Mouse (Mus musculus) urinary bladder, adult 2 months (tissue): Measurements from ENCODE around the gene Rundc3a. TPM values are rescaled to one million over a fixed set of nuclear protein-coding genes. Genes with fewer than 3 reads are reported as not detected.
"Not testable (repeated sequence)": the region's sequence is repeated elsewhere in the genome, so short reads cannot be mapped to it uniquely, and the experiment has no call there.

Experiments
- DNase-seq: peaks from one replicate; pipeline ENCODE4 v3.0.0; 2022; ENCODE audit warnings: low spot score
- polyA plus RNA-seq: library from polyadenylated mRNA; depleted of rRNA; stranded (reverse); fragments of >200 nt; gene quantifications from 2 replicates; pipeline ENCODE4 v1.2.3, GENCODE M21; 2012

The Rundc3a gene
- polyA plus RNA-seq, 1 experiment, result 1.4 TPM

- DNase-seq, result no peak
Observed at GRCm38 (mm10) chr11:102367504-102368280, 25.5 kb upstream of the Rundc3a start.

GRCm38 (mm10) chr11:102368347-102368746 lies 24.9 kb upstream of the Rundc3a start:
- DNase-seq, result no peak

DNA sequence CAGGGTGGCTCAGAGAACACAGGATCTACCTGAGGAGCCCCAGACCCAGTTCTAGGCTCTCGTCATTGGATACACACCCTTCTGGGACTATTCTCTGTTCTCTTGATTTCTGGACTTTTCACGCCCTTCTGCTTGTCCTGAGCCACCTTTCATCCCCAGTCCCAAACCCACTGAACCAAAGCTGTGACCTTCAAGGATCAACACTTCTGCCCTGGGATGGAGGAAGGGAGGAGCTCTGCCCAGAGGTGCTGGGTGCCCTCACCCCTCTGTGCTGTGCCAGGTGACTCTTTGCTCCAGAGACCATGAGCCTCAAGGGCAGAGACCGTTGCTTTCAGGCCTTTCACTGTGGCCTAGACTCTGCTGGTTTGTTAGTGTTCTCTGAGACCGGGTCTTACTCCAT lies 23.9 kb upstream of the Rundc3a start:
- no peak for DNase-seq

DNA sequence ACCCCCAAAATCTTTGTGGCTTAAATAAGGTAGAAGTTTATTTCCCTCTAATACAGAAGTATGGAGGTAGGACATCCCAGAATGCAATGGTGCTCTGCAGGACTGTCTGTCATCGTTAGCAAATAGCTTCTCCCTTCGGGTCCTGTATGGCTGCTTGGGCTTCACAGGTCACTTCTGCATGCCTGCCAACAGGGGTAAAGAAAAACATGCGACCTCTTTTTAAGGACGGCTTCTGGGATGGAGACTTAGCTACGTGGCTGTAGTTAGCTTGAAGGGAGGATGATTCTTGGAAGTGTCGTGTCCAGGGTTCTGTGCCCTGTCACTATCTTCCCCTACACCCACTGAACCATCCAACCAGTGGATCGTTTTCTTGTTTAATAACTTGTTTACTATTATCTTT lies 22.9 kb upstream of the Rundc3a start:
- DNase-seq, result no peak

GRCm38 (mm10) chr11:102371926-102372685 lies 21.1 kb upstream of the Rundc3a start:
- no peak for DNase-seq

DNA sequence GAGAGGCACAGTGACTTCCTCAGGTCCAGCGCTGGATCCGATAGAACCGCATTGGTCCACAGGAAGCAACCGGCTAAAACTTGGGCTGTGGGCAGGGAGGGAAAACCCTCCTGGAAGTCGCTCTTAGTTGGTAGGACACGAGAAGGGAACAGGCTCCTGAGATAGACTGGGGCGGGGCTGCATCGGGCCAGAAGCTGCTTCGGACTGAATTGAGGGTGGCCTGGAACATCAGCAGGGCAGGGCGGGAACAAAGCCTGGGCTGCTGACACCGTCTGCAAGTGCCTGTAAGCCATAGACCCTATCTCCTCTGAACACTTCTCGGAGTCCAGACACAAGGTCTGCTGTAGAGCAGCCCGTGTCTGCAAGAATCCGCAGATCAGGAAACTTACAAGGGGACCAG lies 20.3 kb upstream of the Rundc3a start:
- DNase-seq, result no peak

- DNase-seq, result no peak
Observed at GRCm38 (mm10) chr11:102373646-102374045, 19.6 kb upstream of the Rundc3a start.

- DNase-seq, result no peak
Observed at GRCm38 (mm10) chr11:102374108-102374725, 19.0 kb upstream of the Rundc3a start.

DNA sequence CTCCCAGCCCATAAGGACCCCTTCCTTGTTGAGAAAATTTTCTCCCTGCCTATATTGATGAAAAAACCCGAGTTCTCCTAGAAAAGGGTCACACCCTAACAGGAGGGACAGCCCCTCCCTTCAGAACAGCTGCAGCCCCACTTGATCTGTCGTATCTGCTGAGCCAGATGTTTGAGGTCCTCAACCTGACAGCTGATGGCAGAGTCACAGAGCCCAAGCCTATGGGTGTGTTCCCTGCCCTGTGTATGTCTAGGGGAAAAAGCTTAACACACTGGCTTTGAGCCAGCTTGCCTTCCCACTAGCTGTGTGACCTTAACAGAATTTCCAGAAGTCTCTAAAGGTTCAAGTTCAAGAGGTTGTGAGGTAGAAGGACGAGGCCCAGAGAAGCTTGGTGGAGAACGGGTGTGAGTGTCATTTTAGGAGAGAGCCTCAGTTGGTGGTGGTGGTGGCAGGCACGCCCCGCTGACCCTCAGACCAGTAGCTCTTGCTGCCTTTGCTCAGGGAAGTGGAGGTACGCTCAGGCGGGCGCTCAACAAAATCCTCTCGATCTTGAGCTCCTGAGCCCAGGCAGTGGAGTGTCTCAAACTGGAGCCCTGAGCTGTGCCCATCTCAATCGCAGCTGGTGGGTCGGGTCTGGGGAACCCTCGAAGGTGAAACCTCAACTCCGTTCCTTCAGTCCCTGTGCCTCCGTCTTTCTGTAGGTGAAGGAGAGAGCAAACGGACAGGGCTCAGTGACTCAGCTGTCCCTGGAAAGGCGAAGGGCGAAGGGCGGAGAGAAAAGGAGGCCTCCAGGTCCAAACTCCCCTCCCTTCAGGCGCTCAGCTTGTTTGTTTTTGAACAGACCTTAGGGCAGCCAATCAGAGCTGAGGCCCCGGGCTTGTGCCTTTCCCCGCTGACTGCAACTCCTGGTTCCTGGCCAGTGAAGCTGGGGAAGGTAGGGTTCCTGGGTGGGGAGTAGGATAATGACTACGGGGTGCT lies 17.7 kb upstream of the Rundc3a start:
- DNase-seq, result peak; percentile 26

GRCm38 (mm10) chr11:102376196-102376835 lies 16.9 kb upstream of the Rundc3a start:
- DNase-seq, result no peak

DNA sequence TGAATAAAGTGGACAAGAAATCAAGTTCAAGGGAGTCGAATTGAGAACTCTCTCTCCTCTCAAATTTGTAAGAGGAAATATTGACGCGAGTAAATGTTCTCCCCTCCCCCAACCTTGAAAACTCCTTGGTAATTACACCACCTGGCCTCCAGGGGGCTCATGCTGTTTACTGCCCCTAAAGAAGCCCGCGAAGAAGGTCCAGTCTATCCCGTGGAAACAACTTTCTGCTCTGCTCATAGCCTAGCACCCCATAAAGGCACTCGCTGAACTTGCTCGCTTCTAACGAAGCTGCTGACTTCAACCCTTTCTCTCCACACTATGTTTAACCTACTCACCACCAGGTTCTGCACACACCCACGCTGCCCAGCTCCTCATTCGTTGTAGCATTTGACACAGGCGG lies 16.0 kb upstream of the Rundc3a start:
- peak; percentile 13 for DNase-seq

DNA sequence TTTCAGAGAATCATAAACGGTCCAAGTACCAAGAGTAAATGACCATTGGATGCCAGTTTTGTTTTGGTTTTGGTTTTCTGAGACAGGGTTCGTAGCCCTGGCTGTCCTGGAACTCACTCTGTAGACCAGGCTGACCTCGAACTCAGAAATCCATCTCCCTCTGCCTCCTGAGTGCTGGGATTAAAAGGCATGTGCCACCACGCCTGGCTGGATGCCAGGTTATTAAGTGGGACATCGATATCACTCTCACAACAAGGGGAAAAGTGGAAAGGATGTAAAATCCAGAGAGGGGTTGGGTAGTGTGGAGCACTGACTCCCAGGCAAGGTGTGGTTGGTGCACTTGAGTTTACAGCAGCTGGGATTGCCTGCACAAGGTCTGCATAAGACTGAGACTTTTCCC lies 13.1 kb upstream of the Rundc3a start:
- DNase-seq, result peak; percentile 13

GRCm38 (mm10) chr11:102381341-102382100 lies 11.7 kb upstream of the Rundc3a start:
- DNase-seq, result peak; percentile 12

DNA sequence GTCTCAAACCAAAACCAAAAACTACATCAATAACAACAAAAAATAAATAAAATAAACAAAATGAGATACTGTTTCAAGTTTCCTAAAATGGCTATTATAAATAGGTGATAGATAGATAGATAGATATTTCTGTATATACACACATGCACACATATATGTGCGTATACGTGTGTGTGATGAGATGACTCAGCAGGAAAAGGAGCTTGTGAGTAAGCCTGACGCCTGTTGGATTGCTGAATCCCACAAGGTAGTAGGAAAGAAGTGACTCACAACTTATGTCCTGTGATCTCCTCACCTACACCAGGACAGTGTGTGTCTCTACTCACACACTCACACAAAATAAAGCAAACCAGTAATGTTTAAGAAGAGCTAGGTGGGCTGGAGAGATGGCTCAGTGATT lies 10.4 kb upstream of the Rundc3a start:
- no peak for DNase-seq

- peak; percentile 10 for DNase-seq
Observed at GRCm38 (mm10) chr11:102383365-102384136, 9.7 kb upstream of the Rundc3a start.

DNA sequence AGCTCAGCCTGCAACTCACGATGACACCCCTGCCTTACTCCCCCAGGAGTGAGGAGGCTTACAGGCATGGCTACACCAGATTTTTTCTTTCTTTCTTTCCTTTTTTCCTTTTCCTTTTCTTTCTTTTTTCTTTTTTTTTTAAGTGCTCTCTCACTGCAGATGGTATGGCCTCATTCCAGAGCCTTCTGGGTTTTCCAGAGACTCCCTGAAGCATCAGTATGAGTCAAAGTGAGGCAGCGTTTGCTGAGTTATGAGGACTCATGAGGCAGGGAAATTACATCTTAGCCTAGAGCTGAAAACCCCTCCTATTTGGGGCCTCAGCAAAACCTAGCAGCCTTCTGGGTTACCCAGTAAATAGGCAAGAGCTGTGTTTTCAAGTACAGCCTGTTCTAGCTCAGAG lies 8.8 kb upstream of the Rundc3a start:
- DNase-seq, result no peak

DNA sequence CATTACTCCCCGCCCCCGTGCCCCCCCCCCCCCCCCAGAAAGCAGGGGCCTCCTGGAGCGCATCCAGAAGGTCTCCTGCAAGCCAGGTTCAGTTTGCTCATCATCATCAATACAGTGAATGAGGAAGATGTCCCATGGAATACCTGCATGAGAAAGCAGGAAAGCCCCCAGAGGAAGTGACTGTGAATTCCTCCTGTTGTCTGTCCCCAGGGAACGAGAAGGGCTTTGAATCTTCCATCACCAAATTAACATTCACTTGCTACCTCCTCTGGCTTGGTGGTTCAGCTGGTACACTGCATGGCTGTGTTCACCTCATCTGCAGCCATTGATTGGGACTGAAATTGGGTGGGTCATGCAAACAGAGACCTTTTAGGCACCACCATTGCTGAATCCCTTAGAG lies 8.1 kb upstream of the Rundc3a start:
- no peak for DNase-seq

- DNase-seq, result no peak
Observed at GRCm38 (mm10) chr11:102386121-102386520, 7.1 kb upstream of the Rundc3a start.

GRCm38 (mm10) chr11:102389436-102389835 lies 3.8 kb upstream of the Rundc3a start:
- DNase-seq, result not testable (repeated sequence)
